Mouse (Mus musculus): ENCODE measurements around the gene Fam207a. TPM values are rescaled to one million over a fixed set of nuclear protein-coding genes. Genes with fewer than 3 reads are reported as not detected.
A peak's percentile ranks its signal among the peaks of the same experiment; 100 is the strongest.

Gene Fam207a
- total RNA-seq, 1 experiment, result 33.6 TPM

DNA sequence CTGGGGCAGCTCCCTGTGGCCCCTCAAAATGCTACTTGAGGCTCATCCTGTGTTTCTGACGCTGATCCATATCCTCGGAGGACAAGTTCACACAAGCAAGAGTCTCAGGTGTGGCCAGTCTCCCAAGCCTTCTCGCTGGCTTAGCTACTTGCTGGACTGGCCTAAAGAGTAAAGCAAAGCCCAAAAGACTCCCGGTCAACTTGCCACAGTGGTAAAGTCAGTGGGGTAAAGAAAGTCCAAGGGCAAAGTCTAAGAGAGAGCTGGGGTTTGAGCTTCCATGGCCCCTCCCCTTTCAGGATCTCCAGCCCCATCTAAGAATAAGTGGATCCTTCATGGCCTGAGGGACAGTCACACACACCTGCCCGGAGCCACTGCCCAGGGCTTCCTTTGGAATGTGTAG, 36.6 kb upstream of the Fam207a start:
- Histone ChIP-seq H3K36me3 (ENCODE audit: control insufficient read depth, insufficient read depth, low read length, poor library complexity, severe bottlenecking) (no peaks in the 10 kb centered on the region), H3K9me3 (ENCODE audit: control insufficient read depth, insufficient read depth, low read depth, low read length) (no peaks in the 10 kb centered on the region), H3K27ac (ENCODE audit: insufficient read depth, low read depth, low read length, poor library complexity, severe bottlenecking) (no peak overlapping the region), H3K4me3 (ENCODE audit: insufficient read depth in 1 of 2, low read depth in 1 of 2, low read length in 2 of 2, poor library complexity in 1 of 2, severe bottlenecking in 1 of 2) (no peak overlapping the region), H3K9ac (ENCODE audit: insufficient read depth, low read depth, low read length, poor library complexity, severe bottlenecking) (no peak overlapping the region), H3K4me1 (ENCODE audit: control insufficient read depth in 2 of 2, insufficient read depth in 2 of 2, low read length in 2 of 2, poor library complexity in 1 of 2) (peaks cover 0 to 2% of the 10 kb centered on the region in 2 experiments; a peak in 1 of 4 replicates)
- TF ChIP-seq MAFK (IDR thresholded peaks at IDR 0.05; ENCODE audit: insufficient read depth, low read depth, low read length) (no peak), ZC3H11A (IDR thresholded peaks at IDR 0.05; ENCODE audit: borderline replicate concordance, low read depth, low read length) (no peak), HCFC1 (IDR thresholded peaks at IDR 0.05; ENCODE audit: borderline replicate concordance, insufficient read depth, low read length) (no peak), ZNF384 (IDR thresholded peaks at IDR 0.05; ENCODE audit: low read depth, low read length) (no peak), CHD2 (IDR thresholded peaks at IDR 0.05; ENCODE audit: low read depth, low read length) (no peak)
- no peak for DNase-seq (ENCODE audit: low read depth, low spot score)
- in situ Hi-C loops (cut with MboI; ENCODE audit: low sequenced_read_pairs in 2 of 2, unreplicated experiment in 2 of 2), result no loop called here

DNA sequence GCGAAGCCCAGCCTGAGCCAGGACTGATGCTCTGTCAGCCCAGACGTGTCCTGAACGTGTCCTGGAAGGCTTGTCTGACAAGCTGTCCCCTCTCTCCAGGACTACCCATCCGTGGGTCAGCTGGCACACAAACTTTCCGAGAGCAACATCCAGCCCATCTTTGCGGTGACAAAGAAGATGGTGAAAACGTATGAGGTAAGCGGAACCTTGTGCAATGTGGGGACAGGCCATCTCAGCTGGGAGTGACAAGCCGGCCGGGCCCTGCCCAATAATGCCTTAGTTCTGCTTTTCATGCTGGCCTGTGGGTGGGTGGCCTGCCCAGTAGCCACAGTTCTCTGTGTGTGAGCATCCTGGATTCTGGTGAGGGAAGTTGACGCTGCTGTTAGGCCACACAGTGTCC, 35.3 kb upstream of the Fam207a start:
- no peaks in the 10 kb centered on the region for H3K36me3 ChIP-seq (ENCODE audit: control insufficient read depth, insufficient read depth, low read length, poor library complexity, severe bottlenecking)
- H3K4me1 ChIP-seq (ENCODE audit: control insufficient read depth in 2 of 2, insufficient read depth in 2 of 2, low read length in 2 of 2, poor library complexity in 1 of 2), result peaks cover 0 to 2% of the 10 kb centered on the region in 2 experiments; a peak in 1 of 4 replicates
- DNase-seq (ENCODE audit: low read depth, low spot score), result no peak
- H3K27ac ChIP-seq (ENCODE audit: insufficient read depth, low read depth, low read length, poor library complexity, severe bottlenecking), result no peak overlapping the region
- H3K4me3 ChIP-seq (ENCODE audit: insufficient read depth in 1 of 2, low read depth in 1 of 2, low read length in 2 of 2, poor library complexity in 1 of 2, severe bottlenecking in 1 of 2), result no peak overlapping the region
- H3K9me3 ChIP-seq (ENCODE audit: control insufficient read depth, insufficient read depth, low read depth, low read length), result no peaks in the 10 kb centered on the region
- TF ChIP-seq CHD2 (IDR thresholded peaks at IDR 0.05; ENCODE audit: low read depth, low read length), result no peak
- no peak for TF ChIP-seq MAFK (IDR thresholded peaks at IDR 0.05; ENCODE audit: insufficient read depth, low read depth, low read length)
- TF ChIP-seq ZC3H11A (IDR thresholded peaks at IDR 0.05; ENCODE audit: borderline replicate concordance, low read depth, low read length), result no peak
- TF ChIP-seq ZNF384 (IDR thresholded peaks at IDR 0.05; ENCODE audit: low read depth, low read length), result no peak
- TF ChIP-seq HCFC1 (IDR thresholded peaks at IDR 0.05; ENCODE audit: borderline replicate concordance, insufficient read depth, low read length), result no peak
- in situ Hi-C loops (cut with MboI; ENCODE audit: low sequenced_read_pairs in 2 of 2, unreplicated experiment in 2 of 2), result no loop called here
- H3K9ac ChIP-seq (ENCODE audit: insufficient read depth, low read depth, low read length, poor library complexity, severe bottlenecking), result no peak overlapping the region

GRCm38 (mm10) chr10:77548576-77548975, 33.0 kb upstream of the Fam207a start:
- H3K9ac ChIP-seq (ENCODE audit: insufficient read depth, low read depth, low read length, poor library complexity, severe bottlenecking), result no peak overlapping the region
- H3K4me3 ChIP-seq (ENCODE audit: insufficient read depth in 1 of 2, low read depth in 1 of 2, low read length in 2 of 2, poor library complexity in 1 of 2, severe bottlenecking in 1 of 2), result no peak overlapping the region
- TF ChIP-seq HCFC1 (IDR thresholded peaks at IDR 0.05; ENCODE audit: borderline replicate concordance, insufficient read depth, low read length), result no peak
- no peak for TF ChIP-seq ZC3H11A (IDR thresholded peaks at IDR 0.05; ENCODE audit: borderline replicate concordance, low read depth, low read length)
- no peak for TF ChIP-seq CHD2 (IDR thresholded peaks at IDR 0.05; ENCODE audit: low read depth, low read length)
- TF ChIP-seq ZNF384 (IDR thresholded peaks at IDR 0.05; ENCODE audit: low read depth, low read length), result no peak
- no peak for TF ChIP-seq MAFK (IDR thresholded peaks at IDR 0.05; ENCODE audit: insufficient read depth, low read depth, low read length)
- no peak overlapping the region for H3K27ac ChIP-seq (ENCODE audit: insufficient read depth, low read depth, low read length, poor library complexity, severe bottlenecking)
- H3K4me1 ChIP-seq (ENCODE audit: control insufficient read depth in 2 of 2, insufficient read depth in 2 of 2, low read length in 2 of 2, poor library complexity in 1 of 2), result peaks cover 0 to 2% of the 10 kb centered on the region in 2 experiments; a peak in 1 of 4 replicates
- in situ Hi-C loops (cut with MboI; ENCODE audit: low sequenced_read_pairs in 2 of 2, unreplicated experiment in 2 of 2), result no loop called here
- H3K9me3 ChIP-seq (ENCODE audit: control insufficient read depth, insufficient read depth, low read depth, low read length), result no peaks in the 10 kb centered on the region
- no peak for DNase-seq (ENCODE audit: low read depth, low spot score)
- no peaks in the 10 kb centered on the region for H3K36me3 ChIP-seq (ENCODE audit: control insufficient read depth, insufficient read depth, low read length, poor library complexity, severe bottlenecking)

- H3K4me3 ChIP-seq (ENCODE audit: insufficient read depth in 1 of 2, low read depth in 1 of 2, low read length in 2 of 2, poor library complexity in 1 of 2, severe bottlenecking in 1 of 2), result no peak overlapping the region
- no peak overlapping the region for H3K9ac ChIP-seq (ENCODE audit: insufficient read depth, low read depth, low read length, poor library complexity, severe bottlenecking)
- no peak overlapping the region for H3K27ac ChIP-seq (ENCODE audit: insufficient read depth, low read depth, low read length, poor library complexity, severe bottlenecking)
- H3K36me3 ChIP-seq (ENCODE audit: control insufficient read depth, insufficient read depth, low read length, poor library complexity, severe bottlenecking), result no peaks in the 10 kb centered on the region
- DNase-seq (ENCODE audit: low read depth, low spot score), result no peak
- TF ChIP-seq CHD2 (IDR thresholded peaks at IDR 0.05; ENCODE audit: low read depth, low read length), result no peak
- TF ChIP-seq HCFC1 (IDR thresholded peaks at IDR 0.05; ENCODE audit: borderline replicate concordance, insufficient read depth, low read length), result no peak
- no peak for TF ChIP-seq ZC3H11A (IDR thresholded peaks at IDR 0.05; ENCODE audit: borderline replicate concordance, low read depth, low read length)
- TF ChIP-seq MAFK (IDR thresholded peaks at IDR 0.05; ENCODE audit: insufficient read depth, low read depth, low read length), result no peak
- TF ChIP-seq ZNF384 (IDR thresholded peaks at IDR 0.05; ENCODE audit: low read depth, low read length), result no peak
- H3K9me3 ChIP-seq (ENCODE audit: control insufficient read depth, insufficient read depth, low read depth, low read length), result no peaks in the 10 kb centered on the region
- in situ Hi-C loops (cut with MboI; ENCODE audit: low sequenced_read_pairs in 2 of 2, unreplicated experiment in 2 of 2), result no loop called here
- H3K4me1 ChIP-seq (ENCODE audit: control insufficient read depth in 2 of 2, insufficient read depth in 2 of 2, low read length in 2 of 2, poor library complexity in 1 of 2), result no peaks in the 10 kb centered on the region
These were observed 29.3 kb upstream of the Fam207a start for GRCm38 (mm10) chr10:77544916-77545315.

DNA sequence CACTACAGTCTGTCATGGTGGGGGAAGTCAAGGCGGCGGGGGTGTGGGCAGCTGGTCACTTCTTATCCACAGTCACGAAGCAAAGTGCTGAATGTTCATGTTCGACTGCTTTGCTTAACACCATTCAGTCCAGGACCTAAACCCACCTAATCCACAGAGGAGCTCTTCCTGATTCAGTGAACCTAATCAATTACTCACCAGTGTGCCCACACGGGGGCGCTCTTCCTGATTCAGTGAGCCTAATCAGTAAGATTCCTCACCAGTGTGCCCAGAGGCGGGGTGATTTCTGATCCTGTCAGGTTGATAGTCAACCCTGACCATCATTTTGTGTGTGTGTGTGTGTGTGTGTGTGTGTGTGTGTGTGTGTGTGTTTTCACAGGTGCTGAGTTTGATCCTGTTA, 27.6 kb upstream of the Fam207a start:
- peak; percentile 87 for DNase-seq (ENCODE audit: low read depth, low spot score)
- no peaks in the 10 kb centered on the region for H3K9me3 ChIP-seq (ENCODE audit: control insufficient read depth, insufficient read depth, low read depth, low read length)
- no peaks in the 10 kb centered on the region for H3K4me1 ChIP-seq (ENCODE audit: control insufficient read depth in 2 of 2, insufficient read depth in 2 of 2, low read length in 2 of 2, poor library complexity in 1 of 2)
- H3K36me3 ChIP-seq (ENCODE audit: control insufficient read depth, insufficient read depth, low read length, poor library complexity, severe bottlenecking), result no peaks in the 10 kb centered on the region
- H3K27ac ChIP-seq (ENCODE audit: insufficient read depth, low read depth, low read length, poor library complexity, severe bottlenecking), result no peak overlapping the region
- H3K9ac ChIP-seq (ENCODE audit: insufficient read depth, low read depth, low read length, poor library complexity, severe bottlenecking), result no peak overlapping the region
- TF ChIP-seq HCFC1 (IDR thresholded peaks at IDR 0.05; ENCODE audit: borderline replicate concordance, insufficient read depth, low read length), result no peak
- in situ Hi-C loops (cut with MboI; ENCODE audit: low sequenced_read_pairs in 2 of 2, unreplicated experiment in 2 of 2), result no loop called here
- no peak overlapping the region for H3K4me3 ChIP-seq (ENCODE audit: insufficient read depth in 1 of 2, low read depth in 1 of 2, low read length in 2 of 2, poor library complexity in 1 of 2, severe bottlenecking in 1 of 2)
